Mouse (Mus musculus) midbrain, embryonic 13.5 days (tissue): ENCODE results near the gene Egr2. TPM values are rescaled to one million over a fixed set of nuclear protein-coding genes. Genes with fewer than 3 reads are reported as not detected.

Source experiments
- ATAC-seq: fragments of 200-750 bp; cut with Nextera tagmentation; 2 replicates; pipeline ENCODE4 v1.8.0; 2017; ENCODE audit warnings: mild to moderate bottlenecking, moderate TSS enrichment, moderate library complexity
- H3K27ac ChIP-seq: fragments of 300-500 bp; sonication (generic); 2 replicates; pipeline ENCODE4 v1.5.1; 2015; ENCODE audit warnings: inconsistent platforms, mild to moderate bottlenecking, moderate library complexity
- H3K27me3 ChIP-seq: fragments of 300-500 bp; sonication (generic); 2 replicates; pipeline ENCODE4 v1.6.1; 2015; ENCODE audit warnings: mild to moderate bottlenecking, inconsistent platforms
- H3K36me3 ChIP-seq: fragments of 300-500 bp; sonication (generic); 2 replicates; pipeline ENCODE4 v1.6.1; 2015; ENCODE audit warnings: mild to moderate bottlenecking, inconsistent platforms
- H3K4me1 ChIP-seq: fragments of 300-500 bp; sonication (generic); replicated peaks from 2 replicates; pipeline ENCODE4 v1.6.1; 2015; ENCODE audit warnings: inconsistent platforms
- H3K4me2 ChIP-seq: fragments of 300-500 bp; sonication (generic); replicated peaks from 2 replicates; pipeline ENCODE4 v1.6.1; 2015; ENCODE audit warnings: moderate library complexity, mild to moderate bottlenecking, inconsistent platforms
- H3K4me3 ChIP-seq: fragments of 300-500 bp; sonication (generic); replicated peaks from 2 replicates; pipeline ENCODE4 v1.5.1; 2015; ENCODE audit warnings: mild to moderate bottlenecking, inconsistent platforms
- H3K9ac ChIP-seq: fragments of 300-500 bp; sonication (generic); replicated peaks from 2 replicates; pipeline ENCODE4 v1.6.1; 2015; ENCODE audit warnings: mild to moderate bottlenecking, inconsistent platforms
- H3K9me3 ChIP-seq: fragments of 300-500 bp; sonication (generic); 2 replicates; pipeline ENCODE4 v1.6.1; 2016; ENCODE audit warnings: mild to moderate bottlenecking, inconsistent platforms
- WGBS: fragments of 180-500 bp; shearing (Covaris S2); methylation state at CpG from one replicate; pipeline ENCODE4 v1.1.7; 2015; 5-methylcytosine and 5-hydroxymethylcytosine counted together
- polyA plus RNA-seq: library from polyadenylated mRNA; unstranded; fragments of >200 nt; fragmentation: Nextera tagmentation; extraction: Ambion mirVana; gene quantifications from 2 replicates; pipeline ENCODE4 v1.2.1, GENCODE M21; 2015

The Egr2 gene
- polyA plus RNA-seq, 1 experiment from 2014 or later: 0.24 TPM

DNA sequence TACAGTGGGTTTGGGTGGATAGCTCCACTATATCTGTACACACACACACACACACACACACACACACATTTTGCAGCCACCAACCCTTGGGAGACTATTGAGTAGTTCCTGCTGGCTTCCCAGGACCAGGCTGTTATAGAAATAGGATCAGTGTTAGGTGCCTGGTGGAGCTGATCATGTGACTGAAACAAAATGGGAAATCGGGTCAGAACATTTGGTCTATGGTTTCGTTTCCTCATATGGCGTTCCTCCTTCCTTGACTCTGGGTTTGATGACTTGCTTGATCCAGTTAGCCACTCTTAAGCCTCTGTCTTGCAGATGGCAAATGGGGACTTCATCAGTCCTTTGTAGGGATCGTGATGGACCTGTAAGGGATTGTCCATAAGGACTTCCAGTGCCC is 44.6 kb downstream of the Egr2 start:
- Histone ChIP-seq H3K27me3 (no peaks in the 10 kb centered on the region), H3K9me3 (no peaks in the 10 kb centered on the region), H3K27ac (no peak overlapping the region), H3K4me1 (no peaks in the 10 kb centered on the region), H3K4me3 (no peak overlapping the region), H3K9ac (no peak overlapping the region), H3K4me2 (no peak overlapping the region), H3K36me3 (no peaks in the 10 kb centered on the region)
- WGBS: 94% methylated on average over 4 of the region's 4 CpGs
- ATAC-seq: no peak

DNA sequence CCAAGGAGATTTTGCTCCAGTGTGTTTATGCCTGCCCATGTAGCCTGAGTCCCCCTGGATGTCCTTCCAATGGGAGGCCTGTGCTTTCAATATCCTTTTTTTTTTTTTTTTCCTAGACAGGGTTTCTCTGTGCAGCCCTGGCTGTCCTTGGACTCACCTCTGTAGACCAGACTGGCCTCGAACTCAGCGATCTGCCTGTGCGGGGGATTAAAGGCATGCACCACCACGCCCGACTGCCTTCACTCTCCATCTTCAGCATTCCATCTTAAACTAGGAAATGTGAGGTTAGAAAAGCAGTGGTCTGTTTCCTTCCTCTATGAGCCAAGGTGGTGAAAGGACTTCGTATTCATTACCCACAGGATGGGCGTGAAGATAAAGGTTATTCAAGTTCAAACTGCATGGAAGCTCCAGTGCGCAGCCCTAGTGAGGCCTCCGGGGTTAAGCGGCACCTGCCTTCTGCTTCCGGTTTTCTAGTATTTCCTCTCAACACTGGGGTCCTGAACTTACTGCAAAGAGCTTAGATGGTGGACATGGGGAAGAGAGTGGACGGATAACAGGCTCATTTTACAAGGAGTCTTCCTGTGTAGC is 46.5 kb downstream of the Egr2 start:
- H3K27ac ChIP-seq: no peak overlapping the region
- no peaks in the 10 kb centered on the region for H3K4me1 ChIP-seq
- H3K4me2 ChIP-seq: no peak overlapping the region
- H3K27me3 ChIP-seq: no peaks in the 10 kb centered on the region
- no peak overlapping the region for H3K9ac ChIP-seq
- ATAC-seq: no peak
- no peaks in the 10 kb centered on the region for H3K36me3 ChIP-seq
- WGBS: 87% methylated on average over 12 of the region's 12 CpGs
- no peaks in the 10 kb centered on the region for H3K9me3 ChIP-seq
- H3K4me3 ChIP-seq: no peak overlapping the region

- no peak for ATAC-seq
- no peak overlapping the region for H3K27ac ChIP-seq
- H3K4me2 ChIP-seq: no peak overlapping the region
- H3K9me3 ChIP-seq: no peaks in the 10 kb centered on the region
- no peak overlapping the region for H3K4me3 ChIP-seq
- H3K9ac ChIP-seq: no peak overlapping the region
- H3K4me1 ChIP-seq: no peaks in the 10 kb centered on the region
- WGBS: 92% methylated on average over 18 of the region's 18 CpGs
- no peaks in the 10 kb centered on the region for H3K27me3 ChIP-seq
- H3K36me3 ChIP-seq: no peaks in the 10 kb centered on the region
Observed at GRCm38 (mm10) chr10:67585873-67586610, 50.8 kb downstream of the Egr2 start.

Other genes with a start within 250 kb of the Egr2 start
- 70.7 and 73.2 TPM in 2 replicates for gene Ado, start 13.5 kb downstream of the Egr2 start, polyA plus RNA-seq